Mouse (Mus musculus): ENCODE data around the gene Aqp1. TPM values are rescaled to one million over a fixed set of nuclear protein-coding genes. Genes with fewer than 3 reads are reported as not detected.

Gene Aqp1
- 0.29 and 0.76 TPM in 2 replicates for polyA plus RNA-seq (2016; fragmentation: Nextera tagmentation; extraction: Ambion mirVana)

DNA sequence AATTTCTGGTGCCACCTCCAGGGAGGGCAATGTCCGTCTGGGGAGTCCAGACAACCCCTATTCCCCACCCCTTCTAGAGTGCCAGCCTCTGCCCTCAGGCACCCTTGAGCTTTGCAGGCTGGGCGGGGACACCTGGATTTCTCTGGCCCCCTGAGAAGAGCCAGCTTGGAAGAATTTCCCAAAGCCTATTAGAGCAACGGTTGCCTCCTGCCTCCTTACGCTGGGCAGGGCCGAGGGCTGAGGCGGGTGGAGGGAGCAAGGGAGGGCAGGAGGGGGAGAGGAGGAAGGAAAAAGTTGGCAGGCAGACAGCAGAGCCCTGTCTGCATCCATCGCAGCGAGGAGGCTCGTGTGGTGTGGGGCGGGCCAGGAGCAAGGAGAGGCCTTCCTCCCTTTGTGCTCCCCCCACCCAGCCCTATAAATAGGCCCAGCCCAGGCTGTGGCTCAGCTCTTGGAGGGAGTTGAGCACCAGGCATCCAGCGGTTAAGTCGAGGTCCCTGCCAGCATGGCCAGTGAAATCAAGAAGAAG, at the start of gene Aqp1:
TSS of gene Aqp1 (plus strand) at position 444 of the 526 bp plus-strand sequence.
- peak; percentile 28 for DNase-seq (ENCODE audit: low spot score)
- Histone ChIP-seq H3K4me3 (no peak within 1 kb of the TSS), H3K9me3 (no peaks in the 10 kb centered on the region), H3K27me3 (replicated peaks; ENCODE audit: low read depth, poor library complexity, severe bottlenecking) (peaks cover 3% of the 10 kb centered on the region; the same call in 1 of the 2 replicates), H3K4me1 (peaks cover 76% of the 10 kb centered on the region), H3K27ac (replicated peaks) (peak within 1 kb of the TSS; percentile 31), H3K36me3 (replicated peaks) (no peaks in the 10 kb centered on the region)
- WGBS: 19% methylated on average over 12 of the region's 12 CpGs

DNA sequence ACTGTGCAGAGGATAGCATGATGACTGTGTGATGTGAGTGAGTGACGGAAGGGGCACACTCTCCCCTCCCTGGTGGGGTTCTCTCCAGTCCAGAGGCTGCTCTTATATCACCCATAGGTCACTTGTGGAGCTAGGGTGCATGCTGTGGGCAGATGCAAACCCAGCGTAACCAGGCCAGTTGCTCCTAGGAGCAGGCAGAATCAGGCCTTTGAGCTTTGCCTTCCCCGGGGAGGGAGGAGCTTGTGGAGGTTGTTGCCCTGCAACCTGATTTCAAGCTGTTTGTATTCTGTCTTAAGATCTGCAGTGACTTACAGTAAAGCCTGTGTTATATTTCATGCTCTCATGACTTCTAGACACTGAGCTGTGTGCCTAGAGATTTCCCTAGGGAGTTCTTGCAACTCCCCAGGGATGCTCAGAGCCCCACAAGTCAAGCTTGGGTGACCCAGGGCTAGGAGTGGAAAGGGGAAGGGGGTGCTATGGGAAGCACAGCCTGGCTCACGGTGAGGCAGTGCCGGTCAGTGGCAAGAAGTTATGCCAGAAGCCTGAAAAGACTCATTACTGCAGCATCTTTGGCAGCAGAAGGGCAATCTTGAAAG, 48.1 kb upstream of the Aqp1 start:
- DNase-seq (ENCODE audit: low spot score): no peak
- H3K36me3 ChIP-seq (replicated peaks): peaks cover 52% of the 10 kb centered on the region
- no peak overlapping the region for H3K27ac ChIP-seq (replicated peaks)
- peaks cover 12% of the 10 kb centered on the region; the same call in 1 of the 2 replicates for H3K4me1 ChIP-seq
- H3K9me3 ChIP-seq: peaks cover 2% of the 10 kb centered on the region; the same call in 1 of the 2 replicates
- no peaks in the 10 kb centered on the region for H3K27me3 ChIP-seq (replicated peaks; ENCODE audit: low read depth, poor library complexity, severe bottlenecking)
- H3K4me3 ChIP-seq: no peak overlapping the region
- WGBS: 88% methylated on average over 5 of the region's 5 CpGs

DNA sequence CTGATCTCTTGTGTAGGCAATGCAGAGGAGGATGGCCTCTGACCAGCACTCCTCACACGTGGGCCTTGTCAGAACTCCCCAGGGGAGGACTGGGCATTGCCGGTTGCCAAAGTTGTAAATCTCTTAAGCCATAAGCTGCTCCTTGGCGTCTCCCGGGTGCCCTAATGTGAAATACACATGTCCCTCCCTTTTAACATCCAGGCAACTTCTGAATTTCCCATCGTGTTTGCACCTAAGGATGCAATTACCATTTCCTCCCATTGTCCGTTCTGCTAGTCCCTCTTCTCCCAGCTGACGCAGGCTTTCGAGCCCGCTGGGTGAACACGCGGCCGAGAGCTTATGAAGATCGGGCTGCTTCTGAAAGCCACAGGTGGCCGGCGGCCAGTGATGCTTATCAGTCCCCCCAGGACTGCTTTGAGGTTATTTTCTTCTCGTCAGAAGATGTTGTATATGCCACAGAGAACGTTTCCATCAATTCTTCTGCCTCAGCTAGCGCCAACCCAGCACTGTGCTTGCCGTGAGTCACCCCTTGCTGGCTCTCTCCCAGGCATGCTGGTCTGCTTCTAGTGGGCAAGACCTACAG, 41.6 kb upstream of the Aqp1 start:
- Histone ChIP-seq H3K27ac (replicated peaks) (no peak overlapping the region), H3K36me3 (replicated peaks) (peaks cover 62% of the 10 kb centered on the region), H3K27me3 (replicated peaks; ENCODE audit: low read depth, poor library complexity, severe bottlenecking) (no peaks in the 10 kb centered on the region), H3K4me3 (no peak overlapping the region), H3K9me3 (no peaks in the 10 kb centered on the region), H3K4me1 (peaks cover 3% of the 10 kb centered on the region; the same call in 1 of the 2 replicates)
- 71% methylated on average over 19 of the region's 19 CpGs for WGBS
- no peak for DNase-seq (ENCODE audit: low spot score)

- Histone ChIP-seq H3K4me3 (no peak overlapping the region), H3K36me3 (replicated peaks) (peaks cover 66% of the 10 kb centered on the region), H3K4me1 (peaks cover 3% of the 10 kb centered on the region; the same call in 1 of the 2 replicates), H3K9me3 (no peaks in the 10 kb centered on the region), H3K27ac (replicated peaks) (no peak overlapping the region), H3K27me3 (replicated peaks; ENCODE audit: low read depth, poor library complexity, severe bottlenecking) (no peaks in the 10 kb centered on the region)
- WGBS: 94% methylated on average over 1 of the region's 1 CpGs
- DNase-seq (ENCODE audit: low spot score): no peak
Observed at GRCm38 (mm10) chr6:55295325-55295724, 40.9 kb upstream of the Aqp1 start.

DNA sequence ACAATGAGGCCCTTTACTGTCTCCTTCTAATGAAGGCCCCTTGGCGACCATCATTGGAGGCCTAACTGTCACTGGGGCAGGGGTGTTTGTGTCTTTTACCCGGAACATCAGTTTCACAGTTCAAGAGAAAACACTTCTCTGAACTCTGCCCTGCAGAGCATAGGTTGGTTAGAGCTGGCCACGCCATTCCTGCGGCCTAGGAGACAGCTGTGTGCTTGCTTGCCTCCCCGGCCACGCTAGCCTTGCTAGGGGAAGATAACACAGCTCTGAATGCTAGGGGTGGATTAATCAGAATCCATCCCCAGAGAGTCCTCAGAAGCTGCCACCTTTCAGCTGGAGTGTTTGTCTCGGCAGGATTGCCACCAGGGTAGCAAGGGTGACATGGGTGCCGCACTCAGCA, 36.8 kb upstream of the Aqp1 start:
- WGBS: 87% methylated on average over 8 of the region's 8 CpGs
- H3K36me3 ChIP-seq (replicated peaks): peaks cover 83% of the 10 kb centered on the region

DNA sequence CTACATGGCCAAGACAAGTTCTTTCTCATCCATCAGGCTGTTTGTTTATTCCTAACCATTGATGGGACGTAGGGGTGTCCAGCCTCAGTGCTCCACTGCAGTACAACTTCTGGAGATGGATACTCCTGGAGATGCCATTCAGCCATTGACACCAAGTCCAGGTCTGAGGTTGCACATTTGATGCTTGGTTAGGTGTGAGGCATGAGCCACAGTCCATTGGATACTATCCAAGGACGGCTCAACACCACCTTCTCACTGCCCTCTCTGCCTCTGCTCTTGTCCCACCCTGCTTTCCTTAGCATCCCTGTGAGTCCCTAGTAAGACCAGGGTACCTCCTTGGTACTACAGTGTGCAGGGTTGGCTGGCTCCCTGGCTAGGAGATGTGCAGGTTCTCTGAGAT, 36.3 kb upstream of the Aqp1 start:
- Histone ChIP-seq H3K4me1 (no peaks in the 10 kb centered on the region), H3K27ac (replicated peaks) (no peak overlapping the region), H3K4me3 (no peak overlapping the region), H3K9me3 (no peaks in the 10 kb centered on the region), H3K36me3 (replicated peaks) (peaks cover 79% of the 10 kb centered on the region), H3K27me3 (replicated peaks; ENCODE audit: low read depth, poor library complexity, severe bottlenecking) (no peaks in the 10 kb centered on the region)
- WGBS: 88% methylated on average over 2 of the region's 2 CpGs
- DNase-seq (ENCODE audit: low spot score): no peak

More for the DNA sequence above, 36.8 kb upstream of the Aqp1 start:
- Histone ChIP-seq H3K27me3 (replicated peaks; ENCODE audit: low read depth, poor library complexity, severe bottlenecking) (no peaks in the 10 kb centered on the region), H3K4me1 (no peaks in the 10 kb centered on the region), H3K4me3 (no peak overlapping the region), H3K9me3 (no peaks in the 10 kb centered on the region), H3K27ac (replicated peaks) (no peak overlapping the region)
- DNase-seq (ENCODE audit: low spot score): no peak

DNA sequence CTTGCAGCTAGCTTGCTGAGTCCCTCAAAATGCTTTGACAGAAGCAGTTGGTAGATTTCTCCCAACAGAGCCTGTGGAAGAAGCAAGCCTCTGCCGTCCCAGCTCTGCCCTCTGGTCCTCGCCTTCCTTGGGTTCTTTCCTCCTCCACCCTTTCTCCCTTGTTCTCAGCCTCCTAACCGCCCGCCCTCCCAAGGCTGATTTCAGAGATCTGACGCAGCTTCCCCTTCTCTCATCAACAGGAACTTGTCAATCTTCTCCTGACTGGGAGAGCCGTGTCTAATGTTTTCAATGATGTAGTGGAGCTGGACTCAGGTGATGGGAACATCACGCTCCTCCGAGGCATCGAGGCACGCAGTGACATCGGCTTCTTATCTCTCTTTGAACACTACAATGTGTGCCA, 35.5 kb upstream of the Aqp1 start:
- 79% methylated on average over 11 of the region's 11 CpGs for WGBS
- peaks cover 72% of the 10 kb centered on the region for H3K36me3 ChIP-seq (replicated peaks)

GRCm38 (mm10) chr6:55310179-55310578, 26.1 kb upstream of the Aqp1 start:
- Histone ChIP-seq H3K27ac (replicated peaks) (peak overlapping the region; percentile 63), H3K36me3 (replicated peaks) (peaks cover 23% of the 10 kb centered on the region), H3K4me1 (peaks cover 55% of the 10 kb centered on the region), H3K9me3 (no peaks in the 10 kb centered on the region), H3K4me3 (no peak overlapping the region), H3K27me3 (replicated peaks; ENCODE audit: low read depth, poor library complexity, severe bottlenecking) (no peaks in the 10 kb centered on the region)
- DNase-seq (ENCODE audit: low spot score): no peak
- WGBS: 45% methylated on average over 2 of the region's 2 CpGs

More for the DNA sequence above, 35.5 kb upstream of the Aqp1 start:
- H3K27ac ChIP-seq (replicated peaks): no peak overlapping the region
- H3K27me3 ChIP-seq (replicated peaks; ENCODE audit: low read depth, poor library complexity, severe bottlenecking): no peaks in the 10 kb centered on the region
- peaks cover 3% of the 10 kb centered on the region for H3K4me1 ChIP-seq
- no peak overlapping the region for H3K4me3 ChIP-seq
- H3K9me3 ChIP-seq: no peaks in the 10 kb centered on the region
- no peak for DNase-seq (ENCODE audit: low spot score)

DNA sequence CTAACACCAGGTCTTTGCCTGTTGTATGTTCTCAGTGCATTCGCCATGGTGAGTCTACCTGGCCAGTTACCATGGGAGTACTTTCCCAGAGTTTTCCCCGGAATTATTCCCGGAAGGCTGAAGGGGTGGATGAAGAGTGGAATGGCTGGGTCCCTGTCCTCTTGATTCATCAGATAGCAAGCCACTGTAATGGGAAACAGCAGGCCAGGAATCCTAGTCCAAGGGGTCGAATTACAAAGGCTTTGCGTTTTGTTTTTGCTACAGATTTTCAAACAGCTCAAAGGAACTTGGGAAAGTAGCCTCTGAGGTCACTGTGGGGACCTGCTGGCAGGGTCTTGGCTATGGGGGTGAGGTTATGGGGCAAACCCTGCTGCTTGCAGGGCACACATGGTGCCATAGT, 24.3 kb upstream of the Aqp1 start:
- Histone ChIP-seq H3K4me3 (no peak overlapping the region), H3K36me3 (replicated peaks) (peaks cover 23% of the 10 kb centered on the region), H3K27me3 (replicated peaks; ENCODE audit: low read depth, poor library complexity, severe bottlenecking) (no peaks in the 10 kb centered on the region), H3K9me3 (no peaks in the 10 kb centered on the region), H3K4me1 (peaks cover 40% of the 10 kb centered on the region), H3K27ac (replicated peaks) (peak overlapping the region; percentile 63)
- 34% methylated on average over 5 of the region's 5 CpGs for WGBS
- peak; percentile 57 for DNase-seq (ENCODE audit: low spot score)

DNA sequence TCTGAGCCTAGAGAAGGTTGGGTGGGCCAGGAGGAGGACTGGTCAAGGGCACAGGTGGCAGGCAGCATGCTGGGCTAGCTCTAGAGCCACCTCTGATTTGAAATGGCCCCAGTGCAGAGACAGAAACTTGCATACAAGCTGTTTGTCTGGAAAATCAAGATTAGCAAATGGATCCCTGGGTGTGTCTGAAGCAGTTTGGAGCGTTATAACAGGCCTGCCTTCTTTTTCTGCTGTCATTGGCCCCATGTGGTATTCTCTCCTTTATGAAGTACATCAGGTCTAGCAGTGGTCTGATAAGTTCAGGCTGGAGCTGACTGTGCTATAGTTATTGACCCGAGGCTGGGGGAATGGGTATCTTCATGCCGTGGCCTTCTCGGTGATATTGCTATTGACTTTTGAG, 22.3 kb upstream of the Aqp1 start:
- WGBS: 89% methylated on average over 4 of the region's 4 CpGs
- peaks cover 26% of the 10 kb centered on the region for H3K36me3 ChIP-seq (replicated peaks)
- no peak for DNase-seq (ENCODE audit: low spot score)
- no peak overlapping the region for H3K27ac ChIP-seq (replicated peaks)
- H3K9me3 ChIP-seq: no peaks in the 10 kb centered on the region
- H3K4me1 ChIP-seq: peaks cover 39% of the 10 kb centered on the region
- H3K27me3 ChIP-seq (replicated peaks; ENCODE audit: low read depth, poor library complexity, severe bottlenecking): no peaks in the 10 kb centered on the region
- no peak overlapping the region for H3K4me3 ChIP-seq

DNA sequence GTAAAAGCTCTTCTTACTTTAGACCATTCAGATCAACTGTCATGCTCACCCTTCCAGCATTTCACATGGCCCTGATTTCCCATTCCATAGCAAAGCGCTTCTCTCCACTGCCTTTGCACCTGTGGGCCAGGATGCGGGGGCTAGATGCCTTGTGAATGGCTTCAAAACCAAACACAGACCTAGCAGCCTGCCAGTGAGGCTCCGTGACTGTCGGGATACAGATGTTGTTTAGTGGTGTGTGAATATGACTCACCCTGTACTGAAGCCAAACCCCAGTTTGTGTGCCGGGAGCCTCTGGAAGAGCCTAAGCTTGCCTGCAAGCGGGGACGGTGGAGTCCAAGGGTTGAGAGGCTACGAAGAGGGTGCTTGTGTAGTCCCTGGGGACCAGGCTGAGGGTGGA, 21.6 kb upstream of the Aqp1 start:
- no peak overlapping the region for H3K4me3 ChIP-seq
- 89% methylated on average over 8 of the region's 8 CpGs for WGBS
- H3K27ac ChIP-seq (replicated peaks): no peak overlapping the region
- H3K4me1 ChIP-seq: peaks cover 41% of the 10 kb centered on the region
- H3K36me3 ChIP-seq (replicated peaks): peaks cover 26% of the 10 kb centered on the region
- H3K27me3 ChIP-seq (replicated peaks; ENCODE audit: low read depth, poor library complexity, severe bottlenecking): no peaks in the 10 kb centered on the region
- no peak for DNase-seq (ENCODE audit: low spot score)
- no peaks in the 10 kb centered on the region for H3K9me3 ChIP-seq

GRCm38 (mm10) chr6:55318597-55318996, 17.6 kb upstream of the Aqp1 start:
- no peaks in the 10 kb centered on the region for H3K9me3 ChIP-seq
- 94% methylated on average over 3 of the region's 3 CpGs for WGBS
- no peak overlapping the region for H3K4me3 ChIP-seq
- H3K36me3 ChIP-seq (replicated peaks): peaks cover 16% of the 10 kb centered on the region
- H3K27ac ChIP-seq (replicated peaks): no peak overlapping the region; the same call in 1 of the 2 replicates
- peaks cover 13% of the 10 kb centered on the region for H3K4me1 ChIP-seq
- DNase-seq (ENCODE audit: low spot score): no peak
- H3K27me3 ChIP-seq (replicated peaks; ENCODE audit: low read depth, poor library complexity, severe bottlenecking): no peaks in the 10 kb centered on the region
